Mouse (Mus musculus) thymus, postnatal 4 days (tissue): ENCODE data around the gene 4930539E08Rik.
A peak's percentile ranks its signal among the peaks of the same experiment; 100 is the strongest.

ENCODE experiments used
- DNase-seq: peaks from one replicate; pipeline ENCODE4 v3.0.0; 2021

4930539E08Rik gene

GRCm38 (mm10) chr17:28894050-28894767 lies 20.9 kb downstream of the 4930539E08Rik start:
- no peak for DNase-seq

- no peak for DNase-seq
These were observed 28.9 kb downstream of the 4930539E08Rik start for GRCm38 (mm10) chr17:28886266-28886665.

GRCm38 (mm10) chr17:28885231-28885630 lies 29.9 kb downstream of the 4930539E08Rik start:
- DNase-seq = no peak

- peak; percentile 37 for DNase-seq
These were observed 31.1 kb downstream of the 4930539E08Rik start for GRCm38 (mm10) chr17:28883941-28884516.

- peak; percentile 48 for DNase-seq
These were observed 32.3 kb downstream of the 4930539E08Rik start for GRCm38 (mm10) chr17:28882810-28883209.

- DNase-seq = peak; percentile 90
These were observed 32.8 kb downstream of the 4930539E08Rik start for GRCm38 (mm10) chr17:28882316-28882715.

- DNase-seq = peak; percentile 89
These were observed 35.2 kb downstream of the 4930539E08Rik start for GRCm38 (mm10) chr17:28879931-28880391.

GRCm38 (mm10) chr17:28876821-28877220 lies 38.3 kb downstream of the 4930539E08Rik start:
- peak; percentile 75 for DNase-seq

GRCm38 (mm10) chr17:28876331-28876730 lies 38.8 kb downstream of the 4930539E08Rik start:
- no peak for DNase-seq

GRCm38 (mm10) chr17:28875316-28875715 lies 39.8 kb downstream of the 4930539E08Rik start:
- no peak for DNase-seq

GRCm38 (mm10) chr17:28874825-28875224 lies 40.3 kb downstream of the 4930539E08Rik start:
- DNase-seq = no peak

- DNase-seq = no peak
These were observed 40.9 kb downstream of the 4930539E08Rik start for GRCm38 (mm10) chr17:28874216-28874615.

- no peak for DNase-seq
These were observed 42.8 kb downstream of the 4930539E08Rik start for GRCm38 (mm10) chr17:28872322-28872721.

GRCm38 (mm10) chr17:28871831-28872230 lies 43.3 kb downstream of the 4930539E08Rik start:
- no peak for DNase-seq

GRCm38 (mm10) chr17:28870435-28870834 lies 44.7 kb downstream of the 4930539E08Rik start:
- DNase-seq = no peak

GRCm38 (mm10) chr17:28869412-28870110 lies 45.6 kb downstream of the 4930539E08Rik start:
- DNase-seq = no peak

GRCm38 (mm10) chr17:28867381-28867780 lies 47.7 kb downstream of the 4930539E08Rik start:
- no peak for DNase-seq

GRCm38 (mm10) chr17:28866921-28867320 lies 48.2 kb downstream of the 4930539E08Rik start:
- no peak for DNase-seq

GRCm38 (mm10) chr17:28864464-28864863 lies 50.7 kb downstream of the 4930539E08Rik start:
- no peak for DNase-seq

- peak; percentile 72 for DNase-seq
These were observed 51.2 kb downstream of the 4930539E08Rik start for GRCm38 (mm10) chr17:28863926-28864325.

- peak; percentile 70 for DNase-seq
These were observed 56.9 kb downstream of the 4930539E08Rik start, which contains the start of gene Pnpla1 for GRCm38 (mm10) chr17:28858205-28858604. TSS of gene Pnpla1 (plus strand) at chr17:28858411.

- DNase-seq = no peak
These were observed 59.1 kb downstream of the 4930539E08Rik start for GRCm38 (mm10) chr17:28856030-28856429.

GRCm38 (mm10) chr17:28855166-28855885 lies 59.8 kb downstream of the 4930539E08Rik start:
- peak; percentile 75 for DNase-seq
